Mouse (Mus musculus): ENCODE measurements around the gene Gm10944.

The Gm10944 gene

DNA sequence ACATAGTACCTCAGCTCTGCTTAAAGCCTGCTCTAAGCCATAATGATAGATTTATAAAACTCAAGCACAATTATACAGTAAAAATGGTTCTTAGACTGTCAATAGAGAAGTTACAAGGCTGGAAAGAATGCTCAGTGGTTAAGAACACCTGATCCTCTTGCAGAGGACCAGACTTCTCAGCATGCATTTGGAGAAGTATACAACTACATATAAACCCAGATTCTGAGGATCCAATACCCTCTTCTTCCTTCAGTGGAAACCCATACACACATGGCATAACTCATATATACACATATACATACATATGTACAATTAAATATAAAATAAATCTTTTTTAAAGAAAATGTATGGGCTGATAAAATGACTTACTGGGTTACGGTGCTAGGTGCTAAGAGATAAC lies at the start of gene Gm10944:
Gm10944 (plus strand) TSS at position 301 of the 400 bp plus-strand sequence.
- DNase-seq, result no peak

DNA sequence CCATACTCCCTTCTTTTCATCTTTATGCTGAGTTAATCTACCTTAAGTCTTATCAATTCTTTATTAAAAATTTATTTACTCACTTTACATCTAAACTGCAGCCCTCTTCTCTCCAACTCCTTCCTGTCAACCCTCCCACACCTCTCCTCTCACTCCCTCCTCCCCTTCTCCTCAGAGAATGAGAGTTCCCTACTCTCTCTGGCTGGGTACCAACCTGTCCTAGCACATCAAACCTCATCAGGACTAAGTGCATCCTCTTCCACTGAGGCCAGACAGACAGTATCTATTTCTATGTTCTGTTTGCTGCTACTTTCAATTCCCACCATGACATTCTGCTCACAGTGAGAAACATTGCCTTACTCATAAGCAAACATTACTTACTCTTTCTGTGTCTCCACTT lies 25.2 kb upstream of the Gm10944 start:
- no peak for DNase-seq

DNA sequence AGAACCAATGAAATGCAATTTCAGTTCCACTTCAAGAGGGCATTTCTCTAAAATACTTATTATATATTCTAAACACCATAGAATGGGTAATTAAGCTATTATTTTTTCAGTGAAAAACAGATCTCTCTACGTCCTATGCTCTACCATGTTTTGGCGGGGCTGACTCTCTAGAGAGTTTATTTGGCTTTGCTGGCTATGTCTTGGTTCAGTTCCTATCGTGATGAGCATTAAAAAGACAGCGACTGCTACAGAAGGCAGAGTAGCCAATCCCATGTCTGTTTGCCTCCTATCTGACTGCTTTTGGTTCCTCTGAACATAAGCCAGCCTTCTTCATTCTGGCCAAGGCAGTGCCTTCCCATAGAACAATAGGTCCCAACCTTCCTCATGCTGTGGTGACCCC lies 24.5 kb upstream of the Gm10944 start:
- DNase-seq, result no peak

DNA sequence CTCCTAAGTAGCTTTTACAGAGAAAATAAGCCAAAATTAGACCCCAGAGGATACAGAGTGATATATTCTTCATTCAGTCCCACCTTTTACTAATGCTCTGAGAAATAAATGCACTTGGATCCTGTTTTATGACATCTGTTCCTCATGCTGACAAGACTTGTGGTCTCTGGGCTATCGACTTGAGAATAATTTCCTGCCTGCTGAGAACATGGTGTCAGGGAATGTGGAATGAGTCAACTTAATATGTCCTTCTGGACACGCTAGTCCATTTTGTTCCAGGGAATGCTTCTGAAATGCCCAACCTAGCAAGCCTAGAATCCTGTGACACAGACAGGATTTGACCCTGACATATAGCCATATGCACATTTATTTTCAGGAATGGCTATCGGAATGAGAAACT lies 22.0 kb upstream of the Gm10944 start:
- no peak for DNase-seq

DNA sequence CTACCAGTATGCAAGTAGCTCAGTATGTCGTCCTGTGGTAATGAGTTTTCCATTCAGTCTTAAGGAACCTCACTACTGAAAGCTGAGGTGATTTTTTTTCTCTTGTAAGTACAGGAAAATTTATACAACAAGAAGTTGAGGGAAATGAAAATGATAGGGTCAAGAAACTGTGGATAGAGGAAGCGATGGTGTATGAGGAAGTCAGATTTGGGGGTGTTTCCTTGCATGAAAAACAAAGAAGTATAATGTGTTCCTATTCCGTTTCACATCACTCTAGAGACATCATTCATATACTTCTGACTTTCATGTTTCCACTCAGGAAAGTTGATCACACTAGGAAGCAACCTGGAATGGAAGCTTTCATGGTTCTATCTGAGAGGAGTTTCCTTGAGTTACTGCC lies 21.2 kb upstream of the Gm10944 start:
- no peak for DNase-seq

DNA sequence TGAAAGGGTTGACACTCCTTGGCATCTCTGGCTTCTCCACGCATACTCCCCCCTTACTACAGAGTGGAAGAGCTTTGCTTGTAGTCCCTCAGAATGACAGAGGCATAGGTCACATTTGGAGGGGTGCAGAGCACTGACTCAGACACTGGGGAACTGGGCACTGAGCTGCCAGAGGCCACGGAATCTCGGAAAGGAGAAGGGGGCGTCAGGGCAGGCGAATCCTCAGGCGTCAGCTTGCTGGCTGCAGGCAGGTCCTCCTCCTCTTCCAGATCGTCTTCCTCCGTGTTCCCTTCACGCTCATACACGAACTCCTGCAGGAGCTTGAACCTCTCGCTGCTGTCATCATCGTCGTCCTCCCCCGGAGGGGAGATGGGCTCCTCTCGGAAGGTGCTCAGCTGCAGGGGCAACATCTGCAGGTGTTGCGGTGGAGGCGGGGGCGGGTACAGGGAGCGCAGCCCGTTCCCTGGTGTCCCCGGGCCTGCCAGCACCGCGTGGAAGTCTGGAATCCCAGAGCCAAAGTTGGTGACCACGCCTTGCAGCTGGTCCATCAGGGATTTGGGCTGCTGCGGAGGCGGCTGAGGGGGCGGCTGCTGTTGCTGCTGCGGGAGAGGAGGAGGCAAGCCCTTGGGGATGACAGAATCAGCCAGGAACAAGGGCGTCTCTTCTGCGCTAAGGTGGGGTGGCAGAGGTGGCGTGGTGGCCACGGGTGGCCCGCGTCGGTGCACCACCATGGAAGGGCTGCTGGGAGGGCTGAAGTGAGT lies 7.9 kb downstream of the Gm10944 start:
- no peak for DNase-seq

DNA sequence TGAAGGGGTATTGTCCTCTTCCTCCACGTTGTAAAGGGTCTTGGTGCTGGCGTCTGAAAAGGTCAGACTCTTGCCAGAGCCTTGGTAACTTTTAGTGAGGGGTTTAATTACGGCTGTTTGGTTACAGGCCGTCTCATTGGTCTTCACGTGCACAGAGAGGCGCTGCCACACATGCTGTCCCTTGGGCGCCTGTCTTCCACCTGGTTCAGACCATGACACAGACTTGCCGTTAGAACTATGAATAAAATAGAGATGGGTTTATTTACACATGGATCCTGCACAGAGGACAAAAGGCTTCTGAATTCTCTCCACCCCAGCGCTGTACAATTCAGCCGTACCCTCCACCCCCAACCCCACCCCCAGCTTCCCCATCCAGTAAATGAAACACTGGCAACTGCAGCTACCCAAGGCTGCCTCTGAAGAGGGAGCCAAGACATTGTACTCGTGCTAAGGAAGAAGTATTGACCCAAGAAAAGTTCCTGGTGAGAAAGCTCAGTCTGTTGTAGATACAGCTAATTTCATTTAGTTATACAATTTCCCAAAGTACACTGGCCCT lies 8.6 kb downstream of the Gm10944 start:
- no peak for DNase-seq

DNA sequence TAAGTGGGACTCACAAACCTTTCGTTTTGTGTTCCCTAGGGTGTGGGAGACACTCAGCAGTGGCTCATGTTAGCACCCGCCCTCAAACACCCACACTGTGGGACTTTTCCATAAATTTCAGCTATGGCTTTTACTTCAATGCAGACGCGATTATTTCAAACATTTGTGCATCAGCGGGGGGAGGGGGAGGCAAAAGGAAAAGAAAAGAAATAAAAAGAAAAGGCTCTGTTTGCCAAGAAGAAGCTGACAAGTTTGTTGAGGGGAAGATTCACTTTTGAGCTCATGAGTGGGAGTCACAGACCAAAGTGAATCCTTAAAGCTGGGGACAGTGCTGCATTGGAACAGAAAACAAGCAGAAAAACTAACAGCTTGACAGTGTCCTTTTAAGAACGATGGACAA lies 16.3 kb downstream of the Gm10944 start:
- DNase-seq, result no peak

DNA sequence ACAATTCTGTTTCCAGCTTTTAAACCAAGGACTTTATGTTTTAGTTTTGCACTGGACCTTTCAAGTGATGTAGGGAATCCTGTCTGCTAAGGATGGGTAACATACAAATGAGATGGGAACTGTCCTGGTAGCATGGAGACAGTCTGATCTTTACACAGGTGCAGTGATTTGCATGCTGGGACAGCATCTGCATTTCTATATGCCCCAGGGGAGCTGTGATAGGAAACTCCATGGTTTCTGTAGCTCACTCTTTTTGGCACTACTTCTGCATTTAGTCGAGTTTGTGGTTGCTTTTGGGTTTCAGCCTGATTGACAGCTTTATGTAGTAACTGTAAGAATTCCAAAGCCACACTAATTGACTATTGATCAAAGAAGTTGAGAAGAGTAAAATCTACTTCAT lies 19.8 kb downstream of the Gm10944 start:
- DNase-seq, result no peak

DNA sequence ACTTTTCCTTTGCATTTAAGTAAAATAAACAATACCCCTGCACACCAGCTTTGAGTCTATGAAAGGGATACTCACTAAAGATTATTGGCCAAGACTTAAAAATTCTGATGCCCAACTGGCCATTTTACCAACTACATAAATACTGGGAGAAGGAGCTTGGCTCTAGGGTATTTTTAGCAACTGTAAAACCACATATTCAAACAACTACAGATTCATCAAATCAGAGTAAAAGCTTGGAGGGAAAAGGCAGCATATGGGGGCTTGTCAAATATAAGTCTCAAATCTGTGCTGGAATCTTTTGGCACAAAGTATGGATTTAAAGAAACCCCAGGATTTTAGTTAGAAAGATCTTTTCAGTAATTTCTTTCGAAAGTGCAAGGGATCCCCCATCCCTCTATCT lies 20.2 kb downstream of the Gm10944 start:
- no peak for DNase-seq

DNA sequence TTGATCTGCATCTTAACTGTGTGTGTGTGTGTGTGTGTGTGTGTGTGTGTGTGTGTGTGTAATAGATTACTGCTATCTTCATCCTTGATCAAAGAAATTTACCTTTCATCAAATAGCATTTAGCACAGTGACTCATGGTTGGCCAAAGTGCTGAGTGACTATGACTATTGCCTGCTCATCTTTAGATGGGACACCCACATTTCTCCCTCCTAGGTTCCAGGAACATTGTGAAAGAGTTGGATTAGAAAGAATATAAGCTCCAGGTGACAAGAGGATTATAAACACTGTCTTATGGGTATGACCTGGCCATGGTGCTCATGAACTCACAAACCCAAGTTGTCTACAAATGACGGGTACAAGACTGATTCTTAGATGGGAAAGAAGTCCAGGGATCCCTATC lies 26.9 kb downstream of the Gm10944 start:
- no peak for DNase-seq

DNA sequence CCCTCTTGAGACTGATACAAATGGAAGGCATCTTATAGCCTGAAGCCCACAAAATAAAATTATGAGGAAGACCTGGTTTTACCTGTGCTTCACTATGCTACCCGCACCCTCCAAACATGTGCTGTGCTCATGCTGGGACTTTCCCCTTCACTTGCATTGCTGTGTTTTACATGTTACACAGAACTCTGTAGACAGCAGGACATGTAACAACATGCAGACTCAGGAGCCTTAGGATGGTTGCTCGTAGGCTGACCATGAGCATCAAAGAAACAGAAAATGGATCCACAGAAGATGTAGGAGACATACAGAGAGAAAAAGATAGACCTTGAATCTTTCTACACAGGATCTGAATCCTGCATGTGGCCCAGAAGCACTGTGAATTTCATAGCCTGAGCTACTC lies 29.2 kb downstream of the Gm10944 start:
- DNase-seq, result no peak

DNA sequence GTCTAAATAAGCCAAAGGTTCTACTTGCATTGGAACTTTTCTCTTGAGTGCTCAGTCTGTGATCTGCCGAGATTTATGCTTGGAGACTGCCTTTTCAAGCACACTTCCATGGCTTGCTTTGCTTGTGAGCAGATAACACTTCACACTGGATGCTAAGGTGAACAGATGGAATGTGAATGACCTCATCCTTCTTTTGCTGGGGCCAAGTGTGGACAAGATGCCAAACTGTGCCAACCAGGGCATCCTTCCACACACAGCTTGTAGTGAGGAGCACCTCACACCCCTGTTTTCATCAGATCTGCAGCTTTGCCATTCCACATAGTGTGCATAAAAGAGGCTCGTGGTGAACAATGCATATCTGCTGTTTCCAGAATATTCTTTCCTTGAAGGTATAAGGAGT lies 29.7 kb downstream of the Gm10944 start:
- DNase-seq, result no peak

DNA sequence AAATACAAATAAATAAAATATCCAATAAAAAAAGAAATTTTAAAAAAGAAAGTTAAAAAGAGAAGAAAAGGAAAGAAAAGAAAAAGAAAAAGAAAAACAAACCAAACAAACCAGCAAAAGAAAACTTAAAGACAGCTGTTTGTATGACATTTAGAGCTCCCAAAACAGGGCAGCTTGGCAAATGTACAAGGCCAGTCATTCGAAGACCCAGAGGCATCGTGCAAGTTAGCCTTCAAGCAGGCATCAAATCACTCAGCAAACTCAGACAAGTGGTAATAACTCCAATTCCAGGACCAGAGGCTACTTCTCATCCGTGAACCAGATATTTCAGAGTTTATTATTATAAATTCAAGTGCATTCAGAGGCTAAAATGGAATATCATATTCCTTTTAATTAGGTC lies 45.4 kb downstream of the Gm10944 start:
- no peak for DNase-seq

All from lung, adult 18-20 months (tissue).